In genomic region chr8:22192660-22193431, GRCm38 (mm10) we compare ENCODE assay signal across 8 mouse cellular contexts. TPM values are rescaled to one million over a fixed set of nuclear protein-coding genes. Genes with fewer than 3 reads are reported as not detected.
DNase-seq lines count a peak whose midpoint lies in the region; ATAC-seq and TF ChIP-seq lines count a peak whose summit lies in the region.

Gene Vps36 (plus strand): TSS chr8:22192809.

- peak; percentile 93 for DNase-seq in brain, embryonic 14.5 days (ENCODE audit: low read depth)
- peak; percentile 90 for DNase-seq in kidney, postnatal 0 days (ENCODE audit: low spot score)
- DNase-seq in liver, embryonic 11.5 days (ENCODE audit: low spot score), result peak; percentile 87
- peak; percentile 92 for DNase-seq in naive thymus-derived CD4-positive, alpha-beta T cell, adult 2 months (ENCODE audit: low read depth)

- peak; percentile 85 for TF ChIP-seq POLR2A in brain, embryonic 14.5 days (IDR thresholded peaks at IDR 0.05; ENCODE audit: borderline replicate concordance, extremely low read depth, insufficient read depth, insufficient read length, poor library complexity, severe bottlenecking)

- H3K4me1 ChIP-seq in erythroblast, embryonic 14.5 days (ENCODE audit: control insufficient read depth), result peaks cover 18% of the 10 kb centered on the region
- H3K4me1 ChIP-seq in heart, embryonic 12.5 days (replicated peaks), result peaks cover 8% of the 10 kb centered on the region; the same call in 1 of the 2 replicates
- 0 out of 2 replicates have a peak, but pooled peaks cover 4% of the 10 kb centered on the region for H3K4me1 ChIP-seq in kidney, postnatal 0 days (replicated peaks; ENCODE audit: insufficient read depth, low read length)
- H3K4me1 ChIP-seq in liver, embryonic 11.5 days (replicated peaks; ENCODE audit: control insufficient read depth, insufficient read depth, low read length), result peaks cover 2% of the 10 kb centered on the region; the same call in 1 of the 2 replicates
- peaks cover 7% of the 10 kb centered on the region; the same call in 1 of the 2 replicates for H3K4me1 ChIP-seq in stomach, embryonic 14.5 days (ENCODE audit: control insufficient read depth, insufficient read depth, low read length)

- peak within 1 kb of the TSS; percentile 71 for H3K4me2 ChIP-seq in heart, embryonic 12.5 days
- H3K4me2 ChIP-seq in kidney, postnatal 0 days (ENCODE audit: low read length), result peak within 1 kb of the TSS; percentile 62
- H3K4me2 ChIP-seq in liver, embryonic 11.5 days, result peak within 1 kb of the TSS; percentile 79
- peak within 1 kb of the TSS; percentile 48 for H3K4me2 ChIP-seq in stomach, embryonic 14.5 days (replicated peaks; ENCODE audit: low read depth, low read length)

- peak within 1 kb of the TSS; percentile 98 for H3ac ChIP-seq in C2C12 (ENCODE audit: control insufficient read depth, insufficient read length, low read depth)

- under 1% methylated on average over 73 of the region's 73 CpGs for WGBS in heart, embryonic 12.5 days
- under 1% methylated on average over 72 of the region's 73 CpGs for WGBS in kidney, postnatal 0 days
- under 1% methylated on average over 71 of the region's 73 CpGs for WGBS in liver, embryonic 11.5 days
- under 1% methylated on average over 73 of the region's 73 CpGs for WGBS in stomach, embryonic 14.5 days

- H3K36me3 ChIP-seq in C2C12 (ENCODE audit: control insufficient read depth, insufficient read depth), result no peaks in the 10 kb centered on the region
- H3K36me3 ChIP-seq in erythroblast, embryonic 14.5 days (ENCODE audit: control insufficient read depth), result peaks cover 2% of the 10 kb centered on the region
- H3K36me3 ChIP-seq in heart, embryonic 12.5 days, result peaks cover 2% of the 10 kb centered on the region
- no peaks in the 10 kb centered on the region for H3K36me3 ChIP-seq in kidney, postnatal 0 days (ENCODE audit: insufficient read depth, low read length)
- H3K36me3 ChIP-seq in liver, embryonic 11.5 days (ENCODE audit: control insufficient read depth, insufficient read depth, low read length), result no peaks in the 10 kb centered on the region
- H3K36me3 ChIP-seq in stomach, embryonic 14.5 days (ENCODE audit: control insufficient read depth, insufficient read depth, low read length), result no peaks in the 10 kb centered on the region

- peak; percentile 100 for TF ChIP-seq CTCF in C2C12 (IDR thresholded peaks at IDR 0.05; ENCODE audit: control insufficient read depth, insufficient read depth, insufficient read length)
- peak; percentile 99 for TF ChIP-seq CTCF in brain, embryonic 14.5 days (IDR thresholded peaks at IDR 0.05; ENCODE audit: borderline replicate concordance, extremely low read depth, insufficient read depth, insufficient read length)
- peak; percentile 93 for TF ChIP-seq CTCF in kidney, postnatal 0 days (IDR thresholded peaks at IDR 0.05; ENCODE audit: low read depth)

- peaks cover 48% of the 10 kb centered on the region for H3K79me2 ChIP-seq in C2C12 (ENCODE audit: control insufficient read depth, insufficient read depth)

- peak within 1 kb of the TSS; percentile 95 for H3K9ac ChIP-seq in heart, embryonic 12.5 days
- H3K9ac ChIP-seq in kidney, postnatal 0 days (ENCODE audit: low read depth, low read length), result peak within 1 kb of the TSS; percentile 92
- peak within 1 kb of the TSS; percentile 83 for H3K9ac ChIP-seq in liver, embryonic 11.5 days (ENCODE audit: low read depth, low read length)
- peak within 1 kb of the TSS; percentile 90 for H3K9ac ChIP-seq in stomach, embryonic 14.5 days (replicated peaks; ENCODE audit: low read depth, low read length)

- H3K79me3 ChIP-seq in C2C12 (ENCODE audit: low read depth), result peaks cover 25% of the 10 kb centered on the region

- ATAC-seq in heart, embryonic 12.5 days (ENCODE audit: insufficient number of reproducible peaks, low FRiP score), result peak; percentile 95
- peak; percentile 95 for ATAC-seq in kidney, postnatal 0 days (replicated peaks; ENCODE audit: low FRiP score, low read depth)
- ATAC-seq in liver, embryonic 11.5 days (replicated peaks; ENCODE audit: low FRiP score), result peak; percentile 90
- ATAC-seq in stomach, embryonic 14.5 days (ENCODE audit: insufficient number of reproducible peaks, insufficient read depth, low FRiP score, low read depth), result peak; percentile 92

- peak within 1 kb of the TSS; percentile 96 for H3K27ac ChIP-seq in heart, embryonic 12.5 days (ENCODE audit: poor library complexity, severe bottlenecking)
- H3K27ac ChIP-seq in kidney, postnatal 0 days, result peak within 1 kb of the TSS; percentile 99
- H3K27ac ChIP-seq in liver, embryonic 11.5 days (ENCODE audit: low read depth, low read length), result peak within 1 kb of the TSS; percentile 91
- peak within 1 kb of the TSS; percentile 98 for H3K27ac ChIP-seq in stomach, embryonic 14.5 days (ENCODE audit: low read length)

- no peaks in the 10 kb centered on the region for H3K27me3 ChIP-seq in C2C12 (ENCODE audit: control insufficient read depth, insufficient read depth, insufficient read length)
- peaks cover 15% of the 10 kb centered on the region for H3K27me3 ChIP-seq in erythroblast, embryonic 14.5 days (ENCODE audit: control insufficient read depth)
- H3K27me3 ChIP-seq in heart, embryonic 12.5 days (replicated peaks), result no peaks in the 10 kb centered on the region
- H3K27me3 ChIP-seq in kidney, postnatal 0 days (ENCODE audit: insufficient read depth, low read length), result no peaks in the 10 kb centered on the region
- no peaks in the 10 kb centered on the region for H3K27me3 ChIP-seq in liver, embryonic 11.5 days (replicated peaks; ENCODE audit: control insufficient read depth, insufficient read depth, low read length)
- no peaks in the 10 kb centered on the region for H3K27me3 ChIP-seq in stomach, embryonic 14.5 days (ENCODE audit: control insufficient read depth, insufficient read depth, low read length)

- H3K4me3 ChIP-seq in C2C12 (ENCODE audit: insufficient read depth, poor library complexity, severe bottlenecking), result peak within 1 kb of the TSS; percentile 63
- peak within 1 kb of the TSS; percentile 84 for H3K4me3 ChIP-seq in erythroblast, embryonic 14.5 days (replicated peaks)
- H3K4me3 ChIP-seq in heart, embryonic 12.5 days, result peak within 1 kb of the TSS; percentile 75
- H3K4me3 ChIP-seq in kidney, postnatal 0 days (replicated peaks; ENCODE audit: low read depth, low read length), result peak within 1 kb of the TSS; percentile 83
- H3K4me3 ChIP-seq in liver, embryonic 11.5 days (ENCODE audit: low read depth, low read length), result peak within 1 kb of the TSS; percentile 80
- H3K4me3 ChIP-seq in stomach, embryonic 14.5 days (ENCODE audit: low read depth, low read length), result peak within 1 kb of the TSS; percentile 82

- no peaks in the 10 kb centered on the region for H3K9me3 ChIP-seq in erythroblast, embryonic 14.5 days (ENCODE audit: control insufficient read depth, low read length)
- no peaks in the 10 kb centered on the region for H3K9me3 ChIP-seq in heart, embryonic 12.5 days (replicated peaks)
- no peaks in the 10 kb centered on the region for H3K9me3 ChIP-seq in kidney, postnatal 0 days (replicated peaks; ENCODE audit: low read length)
- H3K9me3 ChIP-seq in liver, embryonic 11.5 days (ENCODE audit: control insufficient read depth, low read length), result no peaks in the 10 kb centered on the region
- no peaks in the 10 kb centered on the region for H3K9me3 ChIP-seq in stomach, embryonic 14.5 days (ENCODE audit: control insufficient read depth, low read depth, low read length)

TF ChIP-seq in C2C12, 6 proteins besides CTCF, POLR2A, EP300 and RAD21:
- no peak for TF ChIP-seq CEBPB (IDR thresholded peaks at IDR 0.05; ENCODE audit: low read depth)
- no peak for TF ChIP-seq MYOD1 (IDR thresholded peaks at IDR 0.05; ENCODE audit: control insufficient read depth, insufficient read length, low read depth)
- peak; percentile 42 for TF ChIP-seq MAX (IDR thresholded peaks at IDR 0.05)

RNA-seq across cellular contexts. Expression of gene Vps36, which starts in this region (rescaled TPM):
- 22.9 TPM for polyA plus RNA-seq in C2C12 (2012; fragmentation: generic; extraction: Trizol)
- 21.3 and 29.2 TPM in 2 replicates for polyA plus RNA-seq in brain, embryonic 14.5 days (2012; rRNA removed)
- polyA plus RNA-seq in erythroblast, embryonic 14.5 days (2012), result 0.13 and 0.15 TPM in 2 replicates
- polyA plus RNA-seq in heart, embryonic 12.5 days (2016; fragmentation: Nextera tagmentation; extraction: Ambion mirVana), result 23.8 and 24.2 TPM in 2 replicates
- 30.3 and 32.2 TPM in 2 replicates for polyA plus RNA-seq in kidney, postnatal 0 days (2015; fragmentation: Nextera tagmentation; extraction: Ambion mirVana)
- 27.8 and 29.1 TPM in 2 replicates for polyA plus RNA-seq in liver, embryonic 11.5 days (2014; fragmentation: Nextera tagmentation; extraction: Ambion mirVana)
- polyA plus RNA-seq in stomach, embryonic 14.5 days (2014; fragmentation: Nextera tagmentation; extraction: Ambion mirVana), result 57.4 and 60.0 TPM in 2 replicates

Comparison
In these comparisons a context has a peak if more than half of its experiments do, and no peak if none do; other contexts are left out.
1. Peak in every context shown above with its lines: DNase-seq, ATAC-seq, H3K4me3 ChIP-seq and H3K27ac ChIP-seq.
2. RNA of gene Vps36 (polyA plus RNA-seq): 57.4 to 60.0 TPM in stomach, embryonic 14.5 days, 30.3 to 32.2 TPM in kidney, postnatal 0 days, 21.3 to 29.2 TPM in brain, embryonic 14.5 days, 27.8 to 29.1 TPM in liver, embryonic 11.5 days, 23.8 to 24.2 TPM in heart, embryonic 12.5 days and 22.9 TPM in C2C12 (single experiment); 0.13 to 0.15 TPM in erythroblast, embryonic 14.5 days; every median in the first group is over 10 times any median in the second.